Mouse (Mus musculus) stomach, embryonic 14.5 days (tissue): ENCODE results near the gene Tbc1d16. TPM values are rescaled to one million over a fixed set of nuclear protein-coding genes. Genes with fewer than 3 reads are reported as not detected.
"Not testable (repeated sequence)": the region's sequence is repeated elsewhere in the genome, so short reads cannot be mapped to it uniquely, and the experiment has no call there.

Experiments used
- ATAC-seq: fragments of 200-750 bp; cut with Nextera tagmentation; 2 replicates; pipeline ENCODE4 v1.8.0; 2017; ENCODE audit warnings: low read depth, moderate TSS enrichment; ENCODE audit not compliant: insufficient number of reproducible peaks, insufficient read depth, low FRiP score
- H3K27ac ChIP-seq: fragments of 300-500 bp; sonication (generic); 2 replicates; pipeline ENCODE4 v1.5.1; 2014; ENCODE audit warnings: mild to moderate bottlenecking, low read length, moderate library complexity, mixed read lengths
- H3K27me3 ChIP-seq: fragments of 300-500 bp; sonication (generic); 2 replicates; pipeline ENCODE4 v1.6.1; 2014; ENCODE audit warnings: low read length, control low read depth, mixed read lengths; ENCODE audit not compliant: control insufficient read depth, insufficient read depth
- H3K36me3 ChIP-seq: fragments of 300-500 bp; sonication (generic); 2 replicates; pipeline ENCODE4 v1.6.1; 2014; ENCODE audit warnings: mild to moderate bottlenecking, control low read depth, low read length, moderate library complexity, mixed read lengths; ENCODE audit not compliant: control insufficient read depth, insufficient read depth
- H3K4me1 ChIP-seq: fragments of 300-500 bp; sonication (generic); 2 replicates; pipeline ENCODE4 v1.6.1; 2014; ENCODE audit warnings: low read length, control low read depth, mixed read lengths; ENCODE audit not compliant: control insufficient read depth, insufficient read depth
- H3K4me2 ChIP-seq: fragments of 300-500 bp; sonication (generic); replicated peaks from 2 replicates; pipeline ENCODE4 v1.6.1; 2014; ENCODE audit warnings: low read depth, low read length, control low read depth
- H3K4me3 ChIP-seq: fragments of 300-500 bp; sonication (generic); 2 replicates; pipeline ENCODE4 v1.5.1; 2014; ENCODE audit warnings: low read depth, low read length, control low read depth
- H3K9ac ChIP-seq: fragments of 300-500 bp; sonication (generic); replicated peaks from 2 replicates; pipeline ENCODE4 v1.6.1; 2014; ENCODE audit warnings: low read depth, mild to moderate bottlenecking, control low read depth, low read length, moderate library complexity, mixed read lengths
- H3K9me3 ChIP-seq: fragments of 300-500 bp; sonication (generic); 2 replicates; pipeline ENCODE4 v1.6.1; 2016; ENCODE audit warnings: low read depth, low read length, control low read depth; ENCODE audit not compliant: control insufficient read depth
- WGBS: fragments of 180-500 bp; shearing (Covaris S2); extraction: QIAGEN DNeasy Blood & Tissue Kit; methylation state at CpG from one replicate; pipeline ENCODE4 v1.1.7; 2014; 5-methylcytosine and 5-hydroxymethylcytosine counted together
- polyA plus RNA-seq: library from polyadenylated mRNA; unstranded; fragments of >200 nt; fragmentation: Nextera tagmentation; extraction: Ambion mirVana; gene quantifications from 2 replicates; pipeline ENCODE4 v1.2.1, GENCODE M21; 2014

Gene Tbc1d16
- 14.8 and 15.9 TPM in 2 replicates for polyA plus RNA-seq

GRCm38 (mm10) chr11:119228091-119228781 lies at the start of gene Tbc1d16, which contains the start of gene Ccdc40:
Tbc1d16 (minus strand) TSS chr11:119228499.
Ccdc40 (plus strand) TSS chr11:119228572.
- Histone ChIP-seq H3K27ac (peak within 1 kb of the TSS; percentile 52), H3K4me1 (peaks cover 19% of the 10 kb centered on the region), H3K9me3 (no peaks in the 10 kb centered on the region), H3K27me3 (no peaks in the 10 kb centered on the region), H3K4me3 (peak within 1 kb of the TSS; percentile 64), H3K9ac (peak within 1 kb of the TSS; percentile 66), H3K36me3 (no peaks in the 10 kb centered on the region), H3K4me2 (peak within 1 kb of the TSS; percentile 98)
- ATAC-seq = peak; percentile 91
- under 1% methylated on average over 61 of the region's 66 CpGs for WGBS

- 91% methylated on average over 8 of the region's 8 CpGs for WGBS
- H3K9ac ChIP-seq = no peak overlapping the region
Measured at GRCm38 (mm10) chr11:119273186-119273930, 45.1 kb upstream of the Tbc1d16 start.

GRCm38 (mm10) chr11:119272492-119272891 lies 44.2 kb upstream of the Tbc1d16 start:
- WGBS = 67% methylated on average over 3 of the region's 3 CpGs
- H3K9me3 ChIP-seq, H3K4me1 ChIP-seq, H3K36me3 ChIP-seq, H3K9ac ChIP-seq, H3K4me2 ChIP-seq, H3K4me3 ChIP-seq, H3K27ac ChIP-seq, ATAC-seq, H3K27me3 ChIP-seq: not testable (repeated sequence)

More at GRCm38 (mm10) chr11:119273186-119273930, 45.1 kb upstream of the Tbc1d16 start:
- ATAC-seq = no peak
- peaks cover 4% of the 10 kb centered on the region for H3K36me3 ChIP-seq
- no peak overlapping the region for H3K4me2 ChIP-seq
- H3K4me1 ChIP-seq = no peaks in the 10 kb centered on the region
- no peaks in the 10 kb centered on the region for H3K9me3 ChIP-seq
- H3K27ac ChIP-seq = no peak overlapping the region
- H3K4me3 ChIP-seq = no peak overlapping the region
- H3K27me3 ChIP-seq = no peaks in the 10 kb centered on the region

- no peaks in the 10 kb centered on the region for H3K9me3 ChIP-seq
- peak overlapping the region; percentile 96 for H3K4me2 ChIP-seq
- 76% methylated on average over 16 of the region's 16 CpGs for WGBS
- H3K9ac ChIP-seq = peak overlapping the region; percentile 46; the same call in 1 of the 2 replicates
- ATAC-seq = no peak
- H3K4me1 ChIP-seq = no peaks in the 10 kb centered on the region
- no peaks in the 10 kb centered on the region for H3K27me3 ChIP-seq
- H3K36me3 ChIP-seq = 0 out of 2 replicates have a peak, but pooled peaks cover 4% of the 10 kb centered on the region
- peak overlapping the region; percentile 76 for H3K4me3 ChIP-seq
- H3K27ac ChIP-seq = no peak overlapping the region
Measured at GRCm38 (mm10) chr11:119268557-119269195, 40.4 kb upstream of the Tbc1d16 start.

GRCm38 (mm10) chr11:119267768-119268556 lies 39.7 kb upstream of the Tbc1d16 start, which contains the start of gene Gaa:
Gaa (plus strand) TSS chr11:119267887.
- Histone ChIP-seq H3K4me1 (no peaks in the 10 kb centered on the region), H3K36me3 (0 out of 2 replicates have a peak, but pooled peaks cover 4% of the 10 kb centered on the region), H3K4me2 (peak within 1 kb of the TSS; percentile 96), H3K9me3 (no peaks in the 10 kb centered on the region), H3K27ac (no peak within 1 kb of the TSS), H3K27me3 (no peaks in the 10 kb centered on the region), H3K9ac (peak within 1 kb of the TSS; percentile 46), H3K4me3 (peak within 1 kb of the TSS; percentile 76)
- 3% methylated on average over 52 of the region's 52 CpGs for WGBS
- ATAC-seq = peak; percentile 83

- no peaks in the 10 kb centered on the region for H3K4me1 ChIP-seq
- peak overlapping the region; percentile 96 for H3K4me2 ChIP-seq
- no peaks in the 10 kb centered on the region for H3K27me3 ChIP-seq
- 0 out of 2 replicates have a peak, but pooled peaks cover 4% of the 10 kb centered on the region for H3K36me3 ChIP-seq
- 46% methylated on average over 6 of the region's 6 CpGs for WGBS
- H3K4me3 ChIP-seq = 0 out of 2 replicates have a peak overlapping the region, but pooled peaks have one; percentile 76
- no peaks in the 10 kb centered on the region for H3K9me3 ChIP-seq
- no peak; the same call in 1 of the 2 replicates for ATAC-seq
- H3K9ac ChIP-seq = no peak overlapping the region
- no peak overlapping the region for H3K27ac ChIP-seq
Measured at GRCm38 (mm10) chr11:119267241-119267674, 39.0 kb upstream of the Tbc1d16 start.

- H3K9ac ChIP-seq = no peak overlapping the region
- H3K36me3 ChIP-seq = no peaks in the 10 kb centered on the region
- 76% methylated on average over 7 of the region's 7 CpGs for WGBS
- H3K27ac ChIP-seq = no peak overlapping the region
- H3K4me1 ChIP-seq = no peaks in the 10 kb centered on the region
- no peak overlapping the region for H3K4me2 ChIP-seq
- no peak overlapping the region for H3K4me3 ChIP-seq
- no peaks in the 10 kb centered on the region for H3K9me3 ChIP-seq
- no peak for ATAC-seq
- no peaks in the 10 kb centered on the region for H3K27me3 ChIP-seq
Measured at GRCm38 (mm10) chr11:119265811-119266210, 37.5 kb upstream of the Tbc1d16 start.
